Mouse (Mus musculus) olfactory bulb, adult 2 months (tissue): ENCODE results near the gene Wdr45b.

Experiments
- CTCF ChIP-seq: fragments of 200-500 bp; IDR thresholded peaks from 2 replicates; pipeline ENCODE4 v1.5.1; 2012; ENCODE audit warnings: low read depth, mild to moderate bottlenecking, low read length, moderate library complexity; ENCODE audit not compliant: insufficient read depth
- POLR2A ChIP-seq: fragments of 200-500 bp; IDR thresholded peaks from 2 replicates; pipeline ENCODE4 v1.6.1; 2012; ENCODE audit warnings: mild to moderate bottlenecking, low read depth, low read length, moderate library complexity; ENCODE audit not compliant: insufficient read depth

DNA sequence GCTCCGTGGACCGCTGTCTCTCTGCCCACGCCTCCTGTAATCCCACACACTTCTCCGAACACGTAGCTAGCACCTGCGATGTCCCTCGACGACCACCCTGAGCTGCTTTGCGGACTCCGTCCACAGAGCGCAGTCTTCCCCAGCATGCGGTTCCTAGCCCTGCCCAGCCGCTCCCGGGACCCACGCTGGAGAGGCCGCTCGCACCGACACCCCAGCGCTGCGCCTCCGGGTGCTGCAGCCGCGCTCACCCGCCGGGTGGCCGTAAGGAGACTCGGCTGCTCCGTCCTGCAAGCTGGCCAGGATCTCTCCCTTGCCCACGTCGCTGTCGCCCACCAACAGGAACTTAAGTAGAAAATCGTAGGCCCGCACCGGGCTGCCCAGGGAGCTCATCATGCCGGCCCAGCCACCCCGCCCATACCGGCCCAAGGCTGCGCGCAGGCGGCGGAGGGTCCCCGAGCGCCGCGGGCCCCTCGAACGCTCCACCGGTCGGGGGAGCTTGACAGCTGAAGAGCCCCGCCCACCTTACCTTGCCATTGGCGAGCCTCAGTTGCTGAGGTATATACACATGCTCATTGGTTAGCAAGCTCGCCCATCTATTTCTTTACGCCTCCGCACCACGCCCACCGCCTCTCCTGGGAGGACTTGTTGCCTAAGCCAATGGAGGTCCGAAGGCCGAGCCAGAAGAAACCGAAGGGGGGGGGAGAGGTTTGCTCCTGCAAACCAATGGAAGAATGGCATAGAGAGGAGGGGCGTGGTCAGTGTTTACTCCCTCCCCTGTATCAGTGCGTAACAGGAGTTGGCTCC is 33.7 kb upstream of the Wdr45b start, which contains the start of gene Rab40b:
- peak; percentile 75 for TF ChIP-seq POLR2A
- no peak for TF ChIP-seq CTCF
